Mouse (Mus musculus): Measurements from ENCODE around the gene Thsd4.

The Thsd4 gene

DNA sequence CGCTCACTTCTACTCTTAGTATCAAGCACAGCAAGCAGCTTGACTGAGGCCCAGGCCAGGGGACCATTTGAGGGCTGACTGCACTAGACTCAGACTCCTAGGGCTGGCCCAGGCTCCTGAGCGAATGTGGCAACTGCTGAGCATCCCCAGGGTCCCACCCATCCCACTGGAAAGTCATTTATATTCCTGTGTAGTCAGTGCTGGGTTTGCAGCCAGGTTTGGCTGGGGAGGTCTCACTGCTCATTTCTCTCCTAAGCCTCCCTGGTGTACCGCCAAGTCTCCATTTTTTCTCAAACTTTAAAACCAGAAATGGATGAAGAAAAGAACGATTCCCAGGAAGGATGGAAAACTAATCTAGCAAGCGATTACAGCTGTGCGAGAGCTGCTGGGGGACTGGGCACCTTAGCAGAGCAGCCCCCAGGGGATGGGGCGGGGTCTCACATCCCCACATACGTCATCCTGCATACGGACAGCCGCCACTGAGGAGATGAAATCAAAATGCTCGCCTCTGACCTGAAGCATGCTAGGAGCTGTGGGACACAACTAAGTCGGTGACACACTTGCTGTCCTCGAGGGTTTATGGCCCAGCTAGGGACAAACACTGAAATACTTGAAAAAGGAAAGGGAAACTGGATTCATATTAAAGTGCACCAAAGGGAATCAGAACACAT, 67.3 kb downstream of the Thsd4 start:
- no peak for DNase-seq

DNA sequence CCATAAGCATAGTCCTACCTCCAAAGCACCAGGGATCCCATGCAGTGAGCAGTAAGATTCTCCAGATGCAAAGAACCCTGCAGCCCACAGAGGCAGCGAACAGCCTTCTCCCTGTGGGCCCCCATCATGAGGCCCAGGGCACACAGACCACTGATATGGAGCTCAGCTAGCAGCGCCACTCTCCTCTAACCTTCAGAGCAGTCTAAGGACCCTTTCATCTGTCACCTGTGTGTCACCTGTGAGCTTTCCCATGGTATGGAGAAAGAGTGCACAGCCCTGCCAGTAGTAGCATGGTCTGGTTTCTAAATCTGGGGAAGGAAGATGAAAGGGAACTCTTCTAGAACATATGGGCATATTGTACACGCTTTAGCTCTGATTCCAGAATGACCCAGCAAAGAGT, 72.3 kb downstream of the Thsd4 start:
- no peak for DNase-seq

DNA sequence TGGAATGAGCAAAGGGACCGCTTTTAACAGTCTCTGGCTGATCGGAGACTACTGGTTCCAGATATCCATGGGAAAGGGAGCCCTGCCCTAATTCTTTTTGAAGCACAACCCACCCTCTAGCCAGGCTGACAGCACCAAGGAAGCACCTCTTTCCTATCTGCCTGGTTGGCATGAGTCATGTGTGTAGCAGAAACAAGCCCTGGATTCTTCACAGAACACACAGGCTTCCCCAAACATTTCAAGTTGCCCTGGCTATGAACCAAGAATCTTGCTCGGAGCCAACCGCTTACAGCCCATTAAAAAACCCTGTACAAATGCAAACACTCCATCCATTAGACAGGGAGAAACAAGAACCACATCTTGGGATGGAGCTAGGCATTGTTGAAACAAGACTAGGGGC, 76.0 kb downstream of the Thsd4 start:
- no peak for DNase-seq

DNA sequence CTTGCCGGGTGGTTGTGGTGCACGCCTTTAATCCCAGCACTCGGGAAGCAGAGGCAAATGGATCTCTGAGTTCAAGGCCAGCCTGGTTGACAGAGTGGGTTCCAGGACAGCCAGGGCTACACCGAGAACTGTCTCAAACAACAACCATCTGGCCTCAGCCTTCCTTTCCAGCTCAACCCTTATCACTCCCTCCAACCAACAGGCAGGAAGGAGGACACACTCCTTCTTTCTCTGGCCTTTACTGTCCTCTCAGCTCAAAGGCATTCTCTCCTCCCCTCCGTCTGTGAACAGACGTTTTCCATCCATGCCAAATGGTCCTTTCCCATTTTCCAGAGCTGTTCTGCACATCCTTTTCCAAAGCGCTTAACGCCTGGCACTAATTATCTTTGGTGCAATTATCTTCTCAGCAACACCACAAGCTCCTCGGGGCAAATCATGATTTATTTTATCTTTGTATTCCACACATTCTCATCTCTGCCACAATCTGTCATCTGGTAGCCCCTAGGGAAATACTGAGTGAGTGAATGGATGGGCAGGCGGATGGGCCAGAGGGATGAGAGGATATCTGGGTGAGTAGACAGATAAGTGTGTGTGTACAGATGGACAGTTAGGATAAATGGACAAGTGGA, 80.5 kb downstream of the Thsd4 start:
- no peak for DNase-seq

DNA sequence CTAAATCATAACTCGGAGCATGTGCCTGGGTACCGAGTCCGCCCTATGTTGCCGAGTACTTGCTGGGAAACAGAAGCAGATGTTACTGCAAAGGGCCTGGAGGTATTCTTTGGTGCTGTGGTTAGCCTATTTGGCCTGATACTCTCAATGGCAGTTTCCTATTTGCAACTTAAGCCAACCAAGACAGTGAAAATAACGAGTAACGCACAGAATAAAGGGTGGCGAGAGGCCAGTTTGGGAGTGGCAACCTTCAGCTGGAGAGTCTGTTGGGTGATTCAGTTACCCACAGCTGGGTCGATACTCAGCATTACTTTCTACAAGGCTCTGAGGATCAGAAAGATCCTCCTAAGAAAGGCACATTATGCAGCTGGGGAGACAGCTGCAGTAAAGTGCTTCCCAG, 81.3 kb downstream of the Thsd4 start:
- no peak for DNase-seq

- DNase-seq = no peak
These were observed 85.6 kb downstream of the Thsd4 start for GRCm38 (mm10) chr9:60436246-60436645.

DNA sequence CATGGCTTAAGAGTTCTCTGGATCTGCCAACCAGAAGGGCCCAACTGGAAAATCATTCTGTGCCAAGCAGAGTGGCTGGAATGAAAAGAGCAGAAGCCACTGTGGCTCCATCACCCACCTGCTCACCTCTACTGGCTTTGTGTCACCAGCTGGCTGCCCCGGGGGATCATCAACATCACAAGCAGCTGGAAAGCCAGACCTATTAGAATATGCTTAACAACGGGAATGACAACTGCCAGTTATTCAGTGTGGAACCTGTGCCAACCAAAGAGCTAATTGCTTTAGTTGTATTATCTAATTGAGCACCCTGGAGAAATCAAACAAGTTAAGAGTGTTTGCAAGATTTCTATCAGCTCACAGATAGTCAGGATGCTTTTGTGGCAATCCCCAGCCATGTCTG, 87.8 kb downstream of the Thsd4 start:
- DNase-seq = no peak

DNA sequence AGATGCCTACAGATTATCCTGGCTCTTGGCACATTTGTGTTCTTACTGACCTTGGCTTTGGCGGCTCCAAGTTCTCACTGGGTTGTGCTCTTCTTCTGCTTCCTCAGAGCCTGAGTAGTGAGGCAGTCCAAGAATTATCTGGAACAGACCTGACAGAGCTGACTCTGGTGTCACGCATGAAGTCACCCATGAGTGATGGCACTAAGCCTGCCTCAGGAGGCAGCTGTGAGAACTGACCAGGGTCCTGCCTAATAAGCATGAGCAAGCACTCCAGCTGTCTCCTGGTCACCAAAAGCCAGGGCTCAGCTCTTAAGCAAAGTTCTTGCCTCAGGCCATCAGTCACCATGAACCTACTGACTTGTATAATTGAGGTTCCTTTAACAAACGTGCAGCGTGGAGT, 89.9 kb downstream of the Thsd4 start:
- DNase-seq = no peak

DNA sequence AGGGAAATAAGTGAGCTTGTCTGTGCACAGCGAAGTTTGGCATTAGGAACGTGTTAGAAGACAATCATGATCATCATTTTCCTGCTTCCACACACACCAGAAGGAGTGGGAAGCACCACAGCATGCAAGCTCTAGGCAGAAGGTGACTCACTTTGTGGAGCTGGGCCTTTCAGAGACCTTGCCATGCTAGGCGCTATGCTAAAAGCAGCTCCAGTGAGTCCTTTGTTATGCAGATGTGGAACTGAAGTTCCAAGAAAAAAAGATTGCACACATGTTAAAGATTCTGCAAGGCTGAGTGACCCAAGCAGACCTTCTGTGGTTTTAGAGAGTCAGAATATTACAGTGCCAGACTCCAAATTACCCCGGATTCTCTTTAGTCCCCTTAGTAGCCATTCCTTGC, 91.8 kb downstream of the Thsd4 start:
- no peak for DNase-seq

- DNase-seq = no peak
These were observed 107.6 kb downstream of the Thsd4 start for GRCm38 (mm10) chr9:60414076-60414755.

- no peak for DNase-seq
These were observed 110.8 kb downstream of the Thsd4 start for GRCm38 (mm10) chr9:60410872-60411635.

GRCm38 (mm10) chr9:60407374-60407773, 114.5 kb downstream of the Thsd4 start:
- no peak for DNase-seq

- DNase-seq = no peak
These were observed 116.1 kb downstream of the Thsd4 start for GRCm38 (mm10) chr9:60405777-60406176.

GRCm38 (mm10) chr9:60402681-60403080, 119.2 kb downstream of the Thsd4 start:
- no peak for DNase-seq

DNA sequence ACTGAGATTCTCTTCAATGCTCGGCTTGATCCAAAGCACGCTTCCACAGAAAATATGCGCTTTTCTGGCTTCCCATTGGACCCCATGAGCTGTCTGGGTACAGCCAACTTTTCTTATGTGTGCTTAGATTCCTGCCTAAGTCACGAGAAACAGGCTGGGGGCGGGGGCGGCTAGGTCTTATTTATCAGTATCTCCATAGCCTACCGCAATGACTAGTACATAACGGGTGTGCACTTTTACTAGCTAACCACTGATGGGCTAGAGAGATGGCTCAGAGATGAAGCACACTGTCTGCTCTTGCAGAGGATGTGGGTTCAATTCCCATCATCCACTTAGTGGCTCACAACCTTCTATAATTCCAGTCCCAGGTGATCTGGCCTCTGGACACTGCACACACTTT, 121.8 kb downstream of the Thsd4 start:
- DNase-seq = no peak

DNA sequence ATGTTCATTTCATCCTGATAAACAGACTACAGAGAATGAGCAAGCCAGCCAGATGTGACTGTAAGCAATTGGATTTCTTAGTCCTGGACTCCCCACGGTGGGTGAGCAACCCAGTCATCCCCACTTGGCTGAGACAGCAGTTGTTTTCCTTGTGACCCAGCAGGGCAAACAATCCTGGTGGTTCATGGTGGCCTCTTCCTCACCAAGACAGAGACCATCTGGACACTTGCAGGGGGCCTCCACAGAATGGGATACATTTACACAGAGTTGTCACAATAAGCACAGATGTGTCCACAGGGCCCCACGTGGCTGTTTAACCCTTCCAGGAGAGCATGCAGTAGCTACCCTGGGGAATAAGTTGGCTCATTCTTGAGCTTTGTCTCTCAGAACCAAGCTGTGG, 123.8 kb downstream of the Thsd4 start:
- DNase-seq = no peak

DNA sequence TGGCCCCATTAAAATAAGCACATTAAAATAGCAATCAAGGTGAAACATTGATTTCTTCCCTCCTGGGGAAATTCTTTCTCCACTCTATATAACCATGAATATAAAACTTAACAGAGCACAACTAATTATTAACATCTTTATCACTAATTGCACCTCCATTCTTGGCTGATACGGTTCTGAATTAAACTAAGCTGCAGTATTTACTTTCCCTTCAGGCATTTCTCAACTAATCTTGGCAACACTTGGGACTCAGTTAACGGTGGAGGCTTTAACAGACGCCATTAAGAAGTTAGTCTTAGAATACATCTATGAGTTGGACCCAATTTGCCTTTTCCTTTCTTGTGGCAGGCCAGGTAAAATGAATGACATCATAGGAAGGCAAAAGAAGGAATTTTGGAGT, 125.8 kb downstream of the Thsd4 start:
- no peak for DNase-seq

- no peak for DNase-seq
These were observed 128.9 kb downstream of the Thsd4 start for GRCm38 (mm10) chr9:60392916-60393315.

- DNase-seq = no peak
These were observed 137.1 kb downstream of the Thsd4 start for GRCm38 (mm10) chr9:60384751-60385150.

DNA sequence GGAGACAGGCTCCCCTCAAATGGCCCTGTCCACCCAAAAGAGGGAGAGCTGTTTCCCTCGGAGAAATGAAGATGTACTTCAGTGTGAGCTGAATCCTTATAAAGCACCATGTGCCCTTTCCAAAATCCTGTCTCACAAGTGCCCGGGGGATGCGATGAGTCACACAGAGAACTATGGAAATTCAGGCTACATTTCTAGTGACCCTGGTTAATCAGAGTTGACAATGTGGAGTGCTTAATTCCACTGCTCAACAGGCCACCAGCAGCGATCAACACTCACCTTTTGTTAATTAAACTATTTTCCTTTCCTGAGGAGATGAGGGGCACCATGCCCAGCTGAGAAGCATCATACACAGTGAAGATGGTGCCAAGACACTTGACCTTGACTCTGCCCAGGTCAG, 138.9 kb downstream of the Thsd4 start:
- DNase-seq = no peak

DNA sequence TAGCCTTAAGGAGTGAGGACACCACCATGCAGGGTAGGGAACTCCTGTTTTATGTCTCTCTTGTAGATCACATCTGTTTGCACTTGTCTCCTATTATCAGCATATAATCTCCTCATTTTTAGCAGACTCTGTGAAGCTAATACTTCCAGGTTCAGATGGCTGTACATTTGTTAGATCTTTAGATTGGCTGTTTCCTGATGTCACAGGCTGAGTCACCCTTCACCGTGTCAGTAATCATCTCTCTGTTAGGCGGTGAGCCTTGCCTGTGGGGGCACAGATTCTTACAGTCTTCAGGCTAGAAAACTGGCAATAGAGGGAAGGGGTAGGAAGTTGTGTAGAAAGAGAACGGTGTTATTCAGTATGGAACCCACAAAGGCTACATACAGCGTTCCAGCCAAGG, 139.3 kb downstream of the Thsd4 start:
- no peak for DNase-seq

GRCm38 (mm10) chr9:60381010-60381409, 140.8 kb downstream of the Thsd4 start:
- DNase-seq = no peak

- DNase-seq = no peak
These were observed 141.3 kb downstream of the Thsd4 start for GRCm38 (mm10) chr9:60380550-60380949.

- DNase-seq = no peak
These were observed 143.6 kb downstream of the Thsd4 start for GRCm38 (mm10) chr9:60378235-60378634.
